Mouse (Mus musculus) kidney, adult 2 months (tissue): ENCODE data around the gene Akap11. TPM values are rescaled to one million over a fixed set of nuclear protein-coding genes. Genes with fewer than 3 reads are reported as not detected.

Source experiments
- DNase-seq: peaks from one replicate; pipeline ENCODE4 v3.0.0; 2021
- H3K27ac ChIP-seq: fragments of 200-500 bp; 2 replicates; pipeline ENCODE4 v1.5.1; 2012; ENCODE audit warnings: low read depth, low read length, control low read depth, inconsistent platforms; ENCODE audit not compliant: insufficient read depth
- H3K27me3 ChIP-seq: fragments of 200-500 bp; replicated peaks from 2 replicates; pipeline ENCODE4 v1.6.1; 2012; ENCODE audit warnings: mild to moderate bottlenecking, moderate library complexity, low read length, inconsistent platforms; ENCODE audit not compliant: control insufficient read depth, insufficient read depth
- H3K36me3 ChIP-seq: fragments of 200-500 bp; 2 replicates; pipeline ENCODE4 v1.6.1; 2012; ENCODE audit warnings: mild to moderate bottlenecking, moderate library complexity, low read length, inconsistent platforms; ENCODE audit not compliant: control insufficient read depth, insufficient read depth
- H3K4me1 ChIP-seq: fragments of 200-500 bp; 2 replicates; pipeline ENCODE4 v1.6.1; 2011; ENCODE audit warnings: low read length; ENCODE audit not compliant: control insufficient read depth, insufficient read depth
- H3K4me3 ChIP-seq: fragments of 200-500 bp; 2 replicates; pipeline ENCODE4 v1.5.1; 2011; ENCODE audit warnings: mild to moderate bottlenecking, low read depth, low read length, control low read depth; ENCODE audit not compliant: insufficient read depth
- CTCF ChIP-seq: fragments of 200-500 bp; conservative IDR thresholded peaks from 2 replicates; pipeline ENCODE4 v1.5.1; 2011; ENCODE audit warnings: low read depth, mild to moderate bottlenecking, control low read depth, low read length, moderate library complexity, mixed read lengths; ENCODE audit not compliant: insufficient read depth, insufficient read length
- POLR2A ChIP-seq: fragments of 200-500 bp; IDR thresholded peaks from one replicate; pipeline ENCODE4 v1.6.1; 2011; ENCODE audit warnings: low read depth, low read length, control low read depth
- WGBS: fragments of 180-500 bp; shearing (Covaris S2); methylation state at CpG from one replicate; pipeline ENCODE4 v1.1.7; 2018; 5-methylcytosine and 5-hydroxymethylcytosine counted together
- polyA plus RNA-seq: library from polyadenylated mRNA; depleted of rRNA; stranded (reverse); fragments of >200 nt; gene quantifications from 2 replicates; pipeline ENCODE4 v1.2.3, GENCODE M21; 2012

Akap11 gene
- polyA plus RNA-seq, 1 experiment = 9.1 TPM

- DNase-seq = peak; percentile 83
- WGBS = 18% methylated on average over 5 of the region's 5 CpGs
Observed at GRCm38 (mm10) chr14:78538572-78539320, 2.1 kb upstream of the Akap11 start.

GRCm38 (mm10) chr14:78537551-78537950, 943 bp upstream of the Akap11 start:
- H3K4me1 ChIP-seq = peaks cover 18% of the 10 kb centered on the region; the same call in 1 of the 2 replicates
- DNase-seq = no peak
- no peak for TF ChIP-seq POLR2A
- no peak for TF ChIP-seq CTCF
- H3K27ac ChIP-seq = peak overlapping the region; percentile 94
- no peaks in the 10 kb centered on the region for H3K36me3 ChIP-seq
- 35% methylated on average over 6 of the region's 6 CpGs for WGBS
- no peak overlapping the region for H3K4me3 ChIP-seq
- H3K27me3 ChIP-seq = no peaks in the 10 kb centered on the region

More at GRCm38 (mm10) chr14:78538572-78539320, 2.1 kb upstream of the Akap11 start:
- no peak overlapping the region for H3K4me3 ChIP-seq
- peak overlapping the region; percentile 95 for H3K27ac ChIP-seq
- H3K27me3 ChIP-seq = no peaks in the 10 kb centered on the region
- H3K36me3 ChIP-seq = no peaks in the 10 kb centered on the region
- no peak for TF ChIP-seq POLR2A
- no peak for TF ChIP-seq CTCF
- H3K4me1 ChIP-seq = peaks cover 17% of the 10 kb centered on the region; the same call in 1 of the 2 replicates

- peak overlapping the region; percentile 49; the same call in 1 of the 2 replicates for H3K27ac ChIP-seq
- peaks cover 28% of the 10 kb centered on the region; the same call in 1 of the 2 replicates for H3K4me1 ChIP-seq
- TF ChIP-seq POLR2A = no peak
- TF ChIP-seq CTCF = no peak
- H3K27me3 ChIP-seq = no peaks in the 10 kb centered on the region
- 41% methylated on average over 2 of the region's 2 CpGs for WGBS
- no peak overlapping the region for H3K4me3 ChIP-seq
- no peaks in the 10 kb centered on the region for H3K36me3 ChIP-seq
- DNase-seq = no peak
Observed at GRCm38 (mm10) chr14:78535366-78535765, 1.2 kb downstream of the Akap11 start.

GRCm38 (mm10) chr14:78534651-78535050, 2.0 kb downstream of the Akap11 start:
- 91% methylated on average over 5 of the region's 5 CpGs for WGBS

GRCm38 (mm10) chr14:78533701-78534100, 2.9 kb downstream of the Akap11 start:
- Histone ChIP-seq H3K4me3 (no peak overlapping the region), H3K27ac (no peak overlapping the region), H3K36me3 (no peaks in the 10 kb centered on the region), H3K4me1 (peaks cover 43% of the 10 kb centered on the region), H3K27me3 (no peaks in the 10 kb centered on the region)
- no peak for DNase-seq
- WGBS = 81% methylated on average over 3 of the region's 3 CpGs
- TF ChIP-seq CTCF (no peak), POLR2A (no peak)

More at GRCm38 (mm10) chr14:78534651-78535050, 2.0 kb downstream of the Akap11 start:
- no peak for DNase-seq
- TF ChIP-seq POLR2A (no peak), CTCF (no peak)
- Histone ChIP-seq H3K36me3 (no peaks in the 10 kb centered on the region), H3K27ac (no peak overlapping the region), H3K27me3 (no peaks in the 10 kb centered on the region), H3K4me1 (peaks cover 35% of the 10 kb centered on the region), H3K4me3 (no peak overlapping the region)

- Histone ChIP-seq H3K27me3 (no peaks in the 10 kb centered on the region), H3K36me3 (no peaks in the 10 kb centered on the region), H3K4me3 (no peak overlapping the region), H3K4me1 (peaks cover 43% of the 10 kb centered on the region), H3K27ac (no peak overlapping the region)
- TF ChIP-seq POLR2A = no peak
- 81% methylated on average over 6 of the region's 6 CpGs for WGBS
- DNase-seq = no peak
Observed at GRCm38 (mm10) chr14:78532345-78532744, 4.3 kb downstream of the Akap11 start.

- H3K36me3 ChIP-seq = no peaks in the 10 kb centered on the region
- H3K27ac ChIP-seq = no peak overlapping the region
- H3K4me1 ChIP-seq = peaks cover 45% of the 10 kb centered on the region
- DNase-seq = no peak
- WGBS = 51% methylated on average over 3 of the region's 3 CpGs
- H3K4me3 ChIP-seq = no peak overlapping the region
- TF ChIP-seq CTCF (no peak), POLR2A (no peak)
- no peaks in the 10 kb centered on the region for H3K27me3 ChIP-seq
Observed at GRCm38 (mm10) chr14:78530256-78530655, 6.4 kb downstream of the Akap11 start.
